Mouse (Mus musculus) ES-E14 (cell line): ENCODE measurements at regions not wholly inside any gene's neighbourhood (a gene's known extent, or its start where the extent isn't known, plus 50 kb on each side); places are given as distances from the start of the nearest gene placed in this dataset.

Experiments used
- ZC3H11A ChIP-seq: IDR thresholded peaks from 2 replicates; pipeline ENCODE4 v1.6.1; 2012; ENCODE audit warnings: low read depth, mild to moderate bottlenecking, inconsistent platforms, low read length, borderline replicate concordance
- ZNF384 ChIP-seq: IDR thresholded peaks from 2 replicates; pipeline ENCODE4 v1.6.1; 2012; ENCODE audit warnings: low read depth, low read length, inconsistent platforms

- TF ChIP-seq ZC3H11A (no peak), ZNF384 (no peak)
These were observed 167.9 kb upstream of the Hnrnpa3 start for GRCm38 (mm10) chr2:75491150-75491549.
